Mouse (Mus musculus): Measurements from ENCODE around the gene Mafk. TPM values are rescaled to one million over a fixed set of nuclear protein-coding genes. Genes with fewer than 3 reads are reported as not detected.

Mafk gene
- polyA plus RNA-seq, 1 experiment = 7.3 TPM

Other genes starting within 250 kb of the Mafk start
- 0.08 and 0.44 TPM in 2 replicates for gene Uncx, start 248.0 kb upstream of the Mafk start, polyA plus RNA-seq (2012; rRNA removed)
- gene Micall2, start 55.2 kb upstream of the Mafk start, polyA plus RNA-seq (2012; rRNA removed) = 1.9 and 2.5 TPM in 2 replicates
- 70.4 and 73.5 TPM in 2 replicates for gene Ints1, start 15.8 kb upstream of the Mafk start, polyA plus RNA-seq (2012; rRNA removed)
- 0.10 and 0.34 TPM in 2 replicates for gene Tmem184a, start 28.4 kb downstream of the Mafk start, polyA plus RNA-seq (2012; rRNA removed)
- gene Gm26938, start 34.9 kb downstream of the Mafk start, polyA plus RNA-seq (2012; rRNA removed) = not detected in 2 replicates
- 29.9 and 32.5 TPM in 2 replicates for gene Psmg3, start 35.4 kb downstream of the Mafk start, polyA plus RNA-seq (2012; rRNA removed)
- 33.4 and 38.0 TPM in 2 replicates for gene Elfn1, start 116.4 kb downstream of the Mafk start, polyA plus RNA-seq (2012; rRNA removed)

Data from frontal cortex, adult 2 months (tissue).